Mouse (Mus musculus) erythroblast, adult 5-6 weeks (primary cell): ENCODE results near the gene Rbm48. TPM values are rescaled to one million over a fixed set of nuclear protein-coding genes. Genes with fewer than 3 reads are reported as not detected.
"Not testable (repeated sequence)": the region's sequence is repeated elsewhere in the genome, so short reads cannot be mapped to it uniquely, and the experiment has no call there.

Experiments
- ATAC-seq: replicated peaks from 2 replicates; pipeline ENCODE4 v1.8.0; 2016; ENCODE audit warnings: moderate number of reproducible peaks, mild to moderate bottlenecking, moderate TSS enrichment, inconsistent platforms; ENCODE audit not compliant: poor library complexity, low FRiP score, severe bottlenecking
- total RNA-seq, 2 experiments: library from RNA; stranded (forward) in 1 of 2; stranded (reverse) in 1 of 2; fragments of 150-400 nt in 1 of 2; fragments of 200-764, 138-1000 nt in 1 of 2; gene quantifications; 2 replicates each; pipeline versions ENCODE4 v1.2.3 to v1.2.4; 2015 to 2017; ENCODE audit warnings: low replicate concordance in 2 of 2

The Rbm48 gene
- total RNA-seq (2015; ENCODE audit: low replicate concordance), result 3.1 and 3.5 TPM in 2 replicates
- total RNA-seq (2017; ENCODE audit: low replicate concordance), result 9.9 and 22.0 TPM in 2 replicates

DNA sequence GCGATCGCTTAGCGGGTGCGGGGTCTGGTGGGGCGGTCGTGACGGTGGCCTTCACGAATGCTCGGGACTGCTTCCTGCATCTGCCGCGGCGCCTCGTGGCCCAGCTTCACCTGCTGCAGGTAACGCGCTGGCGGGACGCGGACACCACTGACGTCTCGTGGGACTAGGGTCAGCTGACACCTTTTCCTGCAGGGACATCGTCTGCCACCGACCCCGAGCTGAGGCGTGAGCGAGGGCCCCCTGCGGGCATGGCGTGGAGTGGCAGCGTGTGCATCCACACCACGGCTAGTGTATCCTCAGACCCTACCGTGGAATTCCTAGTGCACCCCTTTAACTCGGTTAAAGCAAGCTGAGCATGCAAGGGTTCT lies at the start of gene Rbm48:
Rbm48 (minus strand) TSS at position 187 of the 368 bp plus-strand sequence.
- peak; percentile 88 for ATAC-seq

DNA sequence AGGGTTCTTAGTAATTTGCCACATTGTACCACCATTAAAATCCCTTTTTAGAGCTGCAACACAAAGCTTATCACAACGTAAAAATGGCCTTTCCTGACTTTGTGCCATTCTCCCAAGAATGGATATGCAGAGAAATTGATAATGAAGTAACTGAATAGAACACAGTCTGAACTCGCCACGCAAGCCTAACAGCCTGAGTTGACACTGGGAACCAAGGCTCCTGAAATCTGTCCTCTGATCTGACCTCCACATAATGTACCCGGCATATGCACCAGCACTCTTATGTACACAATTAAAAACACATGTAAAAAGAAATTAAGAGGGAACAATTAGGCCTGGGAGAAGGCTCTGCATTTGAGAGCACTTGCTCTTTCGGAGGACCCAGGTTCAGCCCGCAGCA lies 48.9 kb upstream of the Rbm48 start:
- no peak for ATAC-seq

DNA sequence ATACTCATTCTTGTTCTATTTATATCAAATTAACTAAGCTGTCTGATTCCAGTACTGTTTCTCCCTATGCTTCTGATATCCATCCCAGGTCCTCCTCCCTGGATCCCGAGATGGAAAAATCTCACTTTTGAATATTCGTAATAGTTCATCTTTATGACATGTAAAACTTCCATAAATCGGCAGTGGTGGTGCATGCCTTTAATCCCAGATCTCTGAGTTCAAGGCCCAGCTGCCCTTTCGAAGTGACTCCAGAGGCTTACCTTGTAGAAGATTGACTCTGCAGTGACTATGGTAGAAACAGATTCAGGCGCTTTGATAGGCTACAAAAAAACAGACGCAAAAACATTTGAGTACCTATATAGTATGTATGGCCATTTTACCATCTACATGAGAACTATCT lies 48.2 kb upstream of the Rbm48 start:
- no peak for ATAC-seq

DNA sequence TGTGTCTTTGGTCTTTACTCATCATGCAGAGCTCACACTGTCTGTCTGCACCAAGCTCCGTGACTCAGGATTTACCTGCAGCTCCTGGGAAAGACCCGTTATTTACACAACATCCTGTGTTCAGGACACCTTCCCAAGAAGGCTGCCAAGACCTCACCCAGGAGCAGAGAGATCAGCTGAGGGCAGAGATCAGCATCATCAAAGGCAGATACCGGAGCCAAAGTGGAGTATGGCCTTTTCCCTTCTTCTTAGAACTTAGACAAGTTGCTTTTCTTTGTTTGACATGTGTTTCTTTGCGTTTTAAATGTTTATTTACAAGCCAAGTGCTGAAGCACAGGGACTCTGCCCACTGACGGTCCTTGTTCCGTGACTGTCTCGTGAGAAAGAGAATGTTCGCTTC lies 38.9 kb upstream of the Rbm48 start:
- no peak for ATAC-seq

DNA sequence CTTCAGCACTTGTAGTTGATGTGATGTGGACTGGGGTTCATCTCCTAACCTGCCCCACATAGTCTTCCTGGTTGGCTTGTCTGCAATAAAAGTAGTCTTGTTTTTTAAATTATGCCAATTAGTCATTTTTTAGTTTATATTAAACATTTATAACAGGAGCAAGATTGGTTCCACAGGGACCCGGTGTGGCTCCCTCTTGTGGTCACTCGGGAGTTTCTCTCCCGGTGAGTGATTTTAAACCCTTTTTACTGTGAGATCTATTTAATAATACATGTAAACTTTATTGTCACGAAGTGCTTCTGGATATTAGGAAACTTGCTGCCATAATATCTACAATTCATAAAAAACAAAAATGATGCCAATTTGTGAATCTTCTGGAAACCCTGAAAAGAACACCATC lies 37.6 kb upstream of the Rbm48 start:
- ATAC-seq, result 0 out of 2 replicates have a peak, but pooled peaks have one; percentile 72

DNA sequence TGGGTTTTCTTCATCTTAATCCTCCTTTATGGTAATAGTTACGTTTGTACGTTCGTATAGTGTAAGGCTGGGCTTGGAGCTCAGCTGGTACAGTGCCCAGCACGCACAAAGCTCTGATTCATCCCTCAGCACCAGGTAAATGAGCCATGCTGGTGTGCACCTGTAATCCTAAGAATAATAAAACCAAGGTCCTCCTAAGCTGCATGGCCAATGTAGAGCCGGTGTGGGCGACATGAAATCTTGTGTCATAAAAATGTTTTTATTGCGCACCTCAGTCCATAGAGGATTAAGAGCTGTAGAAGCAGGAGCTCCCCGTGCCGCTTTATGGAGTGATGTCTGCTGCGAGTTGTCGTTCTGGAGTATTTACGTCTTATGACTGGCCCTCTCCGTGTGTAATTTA lies 36.9 kb upstream of the Rbm48 start:
- ATAC-seq, result no peak

DNA sequence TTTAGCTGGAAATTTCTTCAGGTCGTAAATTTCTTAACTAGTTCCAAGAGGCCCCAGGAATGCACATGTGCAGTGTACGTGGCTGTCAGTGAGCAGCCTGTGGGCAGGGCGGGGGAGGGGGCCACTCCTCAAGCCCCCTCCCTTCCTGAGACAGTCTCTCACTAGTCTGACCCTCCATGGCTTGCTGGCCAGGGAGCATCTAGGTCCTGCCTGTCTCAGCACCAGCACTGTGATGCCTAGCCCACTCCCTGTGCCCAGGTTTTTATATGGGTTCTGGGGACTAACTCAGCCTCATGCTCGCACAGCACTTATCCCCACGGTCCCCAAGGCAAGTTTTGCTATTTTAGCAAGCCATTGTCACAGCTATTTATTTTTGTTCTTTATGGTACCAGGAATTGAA lies 35.9 kb upstream of the Rbm48 start:
- ATAC-seq, result no peak

DNA sequence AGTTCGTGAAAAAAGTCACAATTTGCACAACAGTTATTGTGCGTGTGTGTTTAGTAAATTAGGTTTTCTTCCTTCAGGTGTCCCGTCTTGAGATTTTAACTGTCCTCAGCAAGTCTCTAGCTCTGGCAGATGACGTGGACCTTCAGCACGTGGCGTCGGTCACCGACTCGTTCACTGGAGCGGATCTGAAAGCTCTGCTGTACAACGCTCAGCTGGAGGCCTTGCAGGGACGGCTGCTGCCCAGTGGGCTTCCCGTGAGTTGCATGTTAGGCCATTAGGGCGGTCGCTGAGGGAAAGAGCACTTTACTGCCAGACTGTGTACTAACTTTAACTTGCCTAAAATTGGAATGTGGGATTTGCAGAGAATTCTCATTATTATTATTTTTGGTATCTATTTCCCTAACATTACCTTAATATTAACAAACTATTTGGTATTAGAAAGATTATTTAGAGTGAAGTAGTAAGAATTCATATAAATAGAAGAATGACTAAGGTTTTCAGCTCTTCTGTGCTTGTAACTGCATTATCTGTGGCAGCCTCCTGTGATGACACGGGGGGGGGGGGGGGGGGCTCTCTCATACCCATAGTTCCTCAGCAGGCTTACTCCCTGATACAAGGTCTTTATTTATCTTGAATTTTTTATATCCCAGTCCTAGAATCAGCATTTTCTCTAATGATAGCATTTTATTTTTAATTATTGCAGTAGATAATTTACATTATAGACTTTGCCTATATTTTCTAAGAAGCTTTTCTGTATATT lies 35.3 kb upstream of the Rbm48 start:
- no peak for ATAC-seq

DNA sequence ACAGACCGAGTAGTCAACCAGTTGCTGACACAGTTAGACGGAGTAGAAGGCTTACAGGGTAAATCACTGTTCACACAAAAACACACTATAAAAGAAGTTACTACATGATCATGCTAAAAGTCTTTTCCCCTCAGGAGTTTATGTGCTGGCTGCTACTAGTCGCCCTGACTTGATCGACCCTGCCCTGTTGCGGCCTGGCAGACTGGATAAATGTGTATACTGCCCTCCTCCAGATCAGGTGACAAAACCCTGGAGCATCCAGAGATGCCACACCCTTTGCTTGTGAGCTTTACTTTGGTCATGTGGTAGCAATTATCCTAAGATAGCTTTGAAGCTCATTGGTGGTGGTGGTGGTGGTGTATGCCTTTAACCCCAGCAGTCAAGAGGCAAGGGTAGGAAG lies 33.7 kb upstream of the Rbm48 start:
- no peak for ATAC-seq

DNA sequence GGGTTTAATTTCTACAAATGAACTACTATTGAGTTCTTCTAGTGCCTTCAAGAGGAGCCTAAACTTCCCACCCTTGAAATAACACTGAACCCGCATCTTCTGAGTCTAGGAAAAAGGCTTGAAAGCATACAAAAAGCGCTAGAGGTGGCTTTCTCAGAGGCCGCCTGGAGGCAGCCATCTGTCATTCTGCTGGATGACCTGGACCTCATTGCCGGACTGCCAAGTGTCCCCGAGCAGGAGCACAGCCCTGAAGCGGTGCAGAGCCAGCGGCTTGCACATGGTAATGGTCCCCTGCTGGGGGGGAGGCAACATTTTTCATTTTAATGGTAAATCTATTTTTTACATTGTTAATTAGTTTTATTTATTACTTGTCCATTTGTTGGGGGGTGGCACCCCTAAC lies 24.1 kb upstream of the Rbm48 start:
- ATAC-seq, result no peak

DNA sequence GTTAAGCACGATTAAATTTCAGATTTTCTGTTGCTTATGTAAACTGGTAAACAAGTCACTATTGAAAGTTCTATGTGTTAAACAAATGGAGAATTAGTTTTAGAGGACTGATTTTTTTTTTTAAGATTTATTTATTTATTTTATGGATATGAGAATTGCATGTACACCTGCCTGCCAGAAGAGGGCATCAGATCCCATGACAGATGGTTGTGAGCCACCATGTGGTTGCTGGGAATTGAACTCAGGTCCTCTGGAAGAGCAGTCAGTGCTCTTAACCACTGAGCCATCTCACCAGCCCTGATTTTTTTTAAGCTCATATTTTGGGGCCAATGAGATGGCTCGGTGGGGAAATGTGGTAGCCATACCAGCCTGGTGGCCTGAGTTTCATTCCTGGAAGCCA lies 15.4 kb upstream of the Rbm48 start:
- ATAC-seq, result not testable (repeated sequence)

DNA sequence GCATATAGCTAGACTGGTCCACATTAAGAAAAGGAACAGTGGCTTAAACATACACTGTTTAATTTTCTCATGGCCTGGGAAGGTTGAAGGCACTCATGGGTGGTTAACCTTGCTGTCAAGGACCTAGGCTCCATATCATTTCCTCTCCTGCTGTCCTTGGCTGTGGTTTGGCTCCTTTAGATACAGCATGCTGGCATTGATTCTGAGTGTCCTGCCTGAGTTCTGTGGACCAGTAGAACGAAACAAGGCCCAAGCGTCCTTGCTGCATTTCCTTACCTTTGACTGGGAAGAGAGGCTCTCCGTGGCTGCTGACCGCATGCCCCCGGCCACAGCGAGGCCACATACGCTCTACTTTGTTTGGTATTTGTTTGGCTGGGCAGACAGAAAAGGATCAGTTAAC lies 12.9 kb upstream of the Rbm48 start:
- no peak for ATAC-seq

DNA sequence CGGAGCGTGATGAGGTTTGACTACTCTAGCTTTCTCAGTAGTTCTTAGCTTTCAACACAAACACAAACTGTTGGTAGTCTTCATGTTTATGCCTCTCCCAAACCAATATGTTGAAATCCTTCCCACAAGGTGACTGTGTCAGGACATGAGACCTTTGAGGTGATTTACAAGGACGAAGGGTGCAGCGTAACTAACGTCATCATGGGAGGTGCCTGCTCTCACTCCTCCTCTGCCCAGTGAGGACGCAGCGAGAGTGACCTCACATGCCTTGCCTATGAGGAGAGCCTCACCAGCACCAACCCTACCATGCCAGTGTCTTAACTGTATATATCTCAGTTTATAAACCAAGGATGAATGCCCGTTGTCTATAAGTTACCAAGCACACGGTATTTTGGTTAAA lies 10.7 kb upstream of the Rbm48 start:
- ATAC-seq, result no peak

DNA sequence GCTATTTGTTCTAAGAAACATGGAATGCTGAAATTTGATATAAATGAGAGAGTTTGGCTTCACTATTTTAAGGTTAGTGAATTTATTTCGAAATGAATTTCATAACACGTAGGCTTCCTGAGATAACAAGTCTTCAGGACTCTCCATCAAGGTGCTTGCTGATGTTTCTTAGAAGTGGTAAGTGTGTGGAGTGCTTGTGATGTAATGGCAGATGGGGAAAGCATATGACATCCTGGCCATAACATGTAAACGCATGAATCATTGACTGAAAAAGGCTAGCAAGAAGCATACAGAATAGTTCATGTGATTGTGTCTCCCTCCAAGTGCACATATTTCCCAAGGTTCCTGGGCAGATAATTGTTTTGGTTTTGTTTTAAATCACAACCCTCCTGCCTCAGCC lies 4.4 kb upstream of the Rbm48 start:
- ATAC-seq, result no peak

DNA sequence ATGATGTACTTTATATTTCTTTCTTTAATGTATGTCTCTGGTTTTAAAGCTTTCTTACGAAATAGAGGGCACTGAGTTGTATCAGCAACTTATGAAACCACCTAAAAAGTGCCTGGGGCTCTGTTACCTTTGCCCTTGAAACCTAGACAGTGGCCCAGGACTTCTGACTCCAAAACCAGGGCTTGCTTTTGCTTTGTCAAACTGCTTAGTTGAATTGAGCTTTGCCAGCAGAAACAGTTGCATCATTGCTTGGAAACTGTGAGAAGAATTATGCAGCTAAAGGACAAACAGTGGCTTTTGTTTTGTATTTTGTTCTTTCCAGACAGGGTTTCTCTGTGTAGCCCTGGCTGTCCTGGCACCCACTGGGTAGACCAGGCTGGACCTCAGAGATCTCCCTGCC lies 3.9 kb upstream of the Rbm48 start:
- ATAC-seq, result no peak

DNA sequence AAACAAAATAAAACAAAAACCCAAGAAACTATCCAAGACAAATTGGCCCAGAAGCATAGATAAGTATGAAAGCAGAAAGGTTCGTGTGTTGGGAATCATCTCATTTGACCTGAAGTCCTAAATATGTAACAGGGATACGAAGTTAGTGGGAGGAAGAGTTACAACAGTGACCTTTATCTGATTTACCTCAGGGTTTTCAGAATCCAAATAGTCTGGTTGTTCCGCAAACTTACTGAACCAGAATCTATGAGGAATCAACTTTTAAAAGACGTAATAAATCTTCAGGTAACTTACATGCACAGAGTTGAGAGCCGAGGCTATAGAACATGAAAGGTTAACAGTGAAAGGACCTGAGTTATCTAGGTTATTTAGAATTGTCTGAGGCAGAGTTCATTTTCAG lies 2.4 kb upstream of the Rbm48 start:
- no peak for ATAC-seq

DNA sequence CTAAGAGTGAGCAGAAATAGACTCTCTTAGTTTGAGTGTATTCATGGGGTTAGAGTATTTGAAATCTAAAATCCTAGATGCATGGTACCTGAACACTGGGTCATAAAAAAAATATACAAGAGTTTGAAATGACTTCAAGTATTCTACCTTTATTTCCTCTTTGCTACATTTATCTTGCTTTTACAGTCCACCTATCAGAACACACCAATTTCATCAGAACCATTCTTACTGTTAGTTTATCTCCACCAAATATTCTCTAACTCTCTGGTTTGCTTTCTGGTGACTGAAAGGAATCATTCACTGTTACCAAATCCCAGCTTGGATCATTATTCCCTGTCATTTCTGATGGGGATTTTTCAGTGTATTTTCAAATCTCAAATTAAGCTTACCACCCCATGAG lies 786 bp upstream of the Rbm48 start:
- ATAC-seq, result no peak

DNA sequence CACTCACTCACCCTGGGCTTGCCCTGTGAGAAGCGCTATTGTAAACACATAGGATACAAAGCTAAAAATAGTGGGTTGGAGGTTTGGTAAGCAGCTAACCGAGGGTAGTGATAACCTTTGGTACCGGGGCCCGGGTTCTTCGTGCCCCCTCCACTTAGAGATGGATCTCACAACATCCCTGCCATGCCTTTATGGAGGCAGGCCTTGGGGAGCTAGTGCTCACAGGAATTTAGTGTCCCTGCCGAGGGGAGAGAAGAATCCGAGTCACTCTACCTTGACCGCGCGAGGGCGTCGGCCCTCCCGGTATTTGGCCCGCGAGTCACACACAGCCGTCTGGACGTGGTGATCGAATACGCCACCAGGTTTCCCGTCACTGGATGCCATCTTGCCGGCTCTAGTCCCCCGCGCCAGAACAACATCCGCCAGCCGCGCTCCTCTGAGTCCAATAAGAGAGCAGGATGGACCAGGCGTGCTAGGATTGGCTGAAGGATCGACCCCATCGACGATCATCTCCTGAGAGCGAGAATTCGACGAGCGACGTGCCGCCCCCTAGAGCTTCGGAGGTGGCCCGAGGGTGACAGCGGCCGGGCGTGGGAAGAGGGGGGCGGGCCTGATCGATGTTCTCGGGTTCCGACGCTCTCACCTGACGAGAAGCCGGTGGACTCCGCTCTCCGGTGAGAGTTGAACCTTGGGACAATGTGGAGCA lies 539 bp downstream of the Rbm48 start, which contains the start of gene Pex1:
Pex1 (plus strand) TSS at position 374 of the 706 bp plus-strand sequence.
- ATAC-seq, result peak; percentile 92

DNA sequence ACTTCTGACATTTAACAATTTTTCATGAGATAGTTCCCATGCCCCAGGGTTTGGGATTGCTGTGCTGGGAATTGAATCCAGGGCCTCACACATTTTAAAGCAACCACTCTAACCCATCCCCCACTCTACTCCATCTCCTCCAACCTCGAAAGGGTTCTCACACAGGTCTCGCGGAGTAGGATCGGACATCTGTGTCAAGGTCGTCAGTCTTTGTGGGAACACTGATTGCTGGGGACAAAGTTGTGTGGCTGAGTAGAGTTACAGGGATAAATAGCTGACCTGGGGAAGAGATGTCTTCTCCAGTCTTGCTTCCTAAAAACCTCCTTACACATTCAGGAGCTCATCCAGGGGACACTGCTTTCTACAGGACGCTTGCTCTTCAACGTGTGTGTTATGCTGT lies 17.3 kb downstream of the Rbm48 start:
- no peak for ATAC-seq

DNA sequence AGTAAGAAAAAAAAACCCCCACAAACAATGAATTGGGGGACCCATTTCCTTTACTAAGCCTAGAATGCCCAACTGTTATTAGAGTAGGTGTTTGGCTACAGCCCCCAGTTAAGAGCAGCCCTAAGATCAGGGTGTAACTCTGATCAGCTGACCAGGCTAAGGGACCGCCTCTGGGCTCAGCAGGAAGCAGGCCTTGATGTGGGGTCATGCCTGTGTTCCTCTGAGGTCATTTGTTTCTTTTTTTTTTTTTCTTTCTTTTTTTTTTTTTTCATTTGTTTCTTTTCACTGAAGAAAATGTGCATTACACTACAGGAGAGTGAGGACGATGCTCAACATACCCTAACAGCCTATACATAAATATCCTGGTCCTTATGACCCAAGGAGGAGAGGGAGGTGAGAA lies 18.4 kb downstream of the Rbm48 start:
- no peak for ATAC-seq

DNA sequence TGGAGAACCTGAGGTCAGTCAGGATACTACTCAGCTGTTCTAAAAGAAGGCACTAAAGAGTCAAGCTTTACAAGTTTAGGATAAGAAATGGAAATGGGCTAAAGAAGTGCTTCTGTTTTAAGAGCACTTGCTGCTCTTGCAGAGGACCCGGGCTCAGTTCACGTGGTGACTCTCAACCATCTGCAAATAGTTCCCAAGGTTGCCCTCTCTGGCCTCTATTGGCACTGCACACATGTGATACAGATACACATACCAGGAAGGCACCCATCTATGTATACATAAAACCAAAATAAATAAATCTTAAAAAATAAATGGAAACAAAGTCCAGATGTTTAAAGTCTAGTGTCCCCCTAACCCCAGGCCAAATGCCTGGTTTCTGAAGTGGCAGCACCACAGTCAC lies 21.6 kb downstream of the Rbm48 start:
- no peak for ATAC-seq
